Mouse (Mus musculus): ENCODE data around the gene Nell1.

Gene Nell1

DNA sequence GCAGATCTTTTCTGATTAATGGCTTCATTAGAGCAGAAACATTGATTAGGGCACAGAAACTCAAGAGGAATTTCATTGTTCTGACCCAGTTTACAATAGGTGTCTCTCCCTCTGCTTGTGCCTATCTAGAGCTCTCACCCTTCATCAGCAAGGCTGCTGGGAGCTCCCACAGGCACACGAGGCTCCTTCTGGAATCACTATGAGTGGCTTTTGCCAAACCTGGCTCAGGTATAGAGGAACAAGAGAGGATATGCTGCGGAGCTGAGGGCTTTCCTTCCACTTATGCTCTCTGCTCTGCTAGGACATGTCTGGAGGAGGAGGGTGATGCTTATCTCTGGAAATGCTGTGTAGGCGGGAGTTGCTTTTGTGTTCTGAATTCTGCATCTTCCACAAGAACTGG is 285.4 kb downstream of the Nell1 start:
- no peak for DNase-seq (ENCODE audit: low read depth, low spot score)

DNA sequence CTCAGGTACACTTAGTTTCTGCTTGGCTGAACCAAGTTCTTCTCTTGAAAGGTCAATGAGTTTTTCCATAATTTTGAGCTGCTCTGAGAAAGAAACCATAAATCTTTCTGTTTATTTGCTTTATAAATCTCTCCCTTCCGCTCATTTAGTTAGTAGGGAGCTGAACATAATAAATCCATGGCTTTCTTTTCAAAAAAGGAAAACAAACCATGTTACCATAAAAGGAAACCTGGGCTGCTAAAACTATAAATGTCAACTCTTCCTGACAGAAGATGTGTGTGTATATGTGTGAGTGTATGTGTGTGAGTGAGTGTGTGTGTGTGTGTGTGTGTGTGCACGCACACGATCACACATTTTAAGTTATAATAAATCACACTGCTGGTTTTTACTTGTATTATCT is 320.8 kb downstream of the Nell1 start:
- no peak for DNase-seq (ENCODE audit: low read depth, low spot score)

DNA sequence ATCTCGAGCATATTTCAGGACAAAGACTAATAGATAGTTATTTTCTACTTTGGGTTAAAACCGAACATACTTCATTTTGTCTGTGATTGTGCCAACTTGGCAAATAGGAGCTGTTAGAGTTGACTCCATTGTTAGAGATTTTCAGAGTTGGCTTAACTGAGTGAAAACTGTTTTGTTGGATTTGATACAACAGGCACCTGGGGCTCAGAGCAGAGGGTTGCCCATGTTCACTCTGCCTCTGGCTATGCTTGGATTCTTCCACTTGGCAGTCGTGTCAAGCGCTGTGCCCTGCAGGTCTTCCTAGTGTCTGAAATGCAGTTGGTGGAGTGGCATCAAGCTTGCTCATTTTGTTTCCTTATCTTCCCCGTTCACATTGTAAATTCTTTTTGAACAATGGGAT is 363.6 kb downstream of the Nell1 start:
- DNase-seq (ENCODE audit: low read depth, low spot score): no peak

DNA sequence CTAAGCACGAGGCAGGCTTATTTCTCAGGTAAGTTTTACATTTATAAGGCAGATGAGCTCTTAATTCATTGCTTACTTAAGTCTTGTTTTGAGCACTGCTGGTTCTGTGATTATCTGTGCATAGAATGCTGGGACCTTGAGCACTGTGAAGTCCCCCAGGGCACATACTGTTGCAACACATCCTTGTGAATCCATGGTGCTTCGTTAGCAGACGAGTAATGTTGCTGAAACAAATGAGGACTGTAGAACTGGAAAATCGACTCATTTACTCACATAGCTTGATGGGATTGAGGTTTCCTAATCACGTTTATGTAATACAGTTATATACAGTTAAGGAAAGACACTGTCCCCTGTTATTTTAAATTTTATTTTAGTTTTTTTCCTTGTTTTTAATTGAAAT is 364.1 kb downstream of the Nell1 start:
- DNase-seq (ENCODE audit: low read depth, low spot score): no peak

DNA sequence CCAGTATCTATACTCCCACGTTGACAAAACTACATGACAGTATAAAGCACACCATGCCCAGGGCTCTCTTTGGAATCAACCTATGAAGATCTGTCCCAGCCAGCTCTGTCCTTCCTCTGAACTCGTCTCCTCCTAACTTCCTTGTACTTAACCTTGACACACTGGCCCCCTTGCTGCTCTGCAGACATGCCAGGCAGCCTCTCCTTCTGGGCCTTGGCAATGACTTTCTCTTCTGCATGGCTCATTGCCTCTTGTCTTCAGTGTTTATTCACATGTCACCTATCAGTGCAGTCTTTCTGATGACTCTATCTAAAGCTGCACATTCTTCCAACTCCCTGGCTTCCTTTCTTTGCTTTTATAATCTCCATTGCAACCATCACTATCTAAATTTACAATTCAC is 376.9 kb downstream of the Nell1 start:
- no peak for DNase-seq (ENCODE audit: low read depth, low spot score)

DNA sequence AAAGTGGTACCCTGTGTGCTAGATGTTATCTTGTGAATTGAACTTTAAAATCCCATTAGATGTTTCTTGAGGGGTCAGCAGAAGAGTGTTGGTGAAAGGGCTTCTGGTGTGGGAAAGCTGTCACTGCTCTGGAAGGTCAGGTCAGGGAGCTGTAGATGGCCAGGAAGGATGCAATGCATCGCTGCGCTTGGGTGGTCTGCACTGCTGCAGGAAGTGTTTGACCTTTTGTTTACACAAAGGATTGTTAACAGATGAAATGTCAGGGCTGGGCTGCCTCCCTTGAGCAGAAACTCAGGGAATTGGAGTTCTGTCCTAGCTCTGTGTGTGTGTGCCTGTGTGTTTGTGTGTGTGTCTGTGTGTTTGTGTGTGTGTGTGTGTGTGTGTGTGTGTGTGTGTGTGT is 382.5 kb downstream of the Nell1 start:
- DNase-seq (ENCODE audit: low read depth, low spot score): no peak

DNA sequence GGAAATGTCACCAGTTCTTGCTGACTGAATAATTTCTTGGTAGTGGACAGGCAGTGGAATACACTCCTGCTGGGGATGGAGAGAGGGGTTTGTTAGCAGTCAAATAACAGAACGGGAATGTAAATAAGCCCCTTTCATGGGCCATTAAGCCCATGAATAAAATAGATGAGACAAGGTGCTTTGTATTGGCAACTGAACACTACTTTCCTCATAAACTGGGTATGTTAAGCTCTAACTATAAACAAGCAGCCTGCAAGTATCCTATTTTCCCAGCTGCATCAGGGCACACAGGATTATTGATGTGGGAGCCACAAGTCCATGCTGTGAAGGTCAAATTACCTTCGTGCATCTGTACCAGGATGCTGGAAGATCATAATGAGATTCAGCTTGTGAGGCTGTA is 387.4 kb downstream of the Nell1 start:
- DNase-seq (ENCODE audit: low read depth, low spot score): no peak

DNA sequence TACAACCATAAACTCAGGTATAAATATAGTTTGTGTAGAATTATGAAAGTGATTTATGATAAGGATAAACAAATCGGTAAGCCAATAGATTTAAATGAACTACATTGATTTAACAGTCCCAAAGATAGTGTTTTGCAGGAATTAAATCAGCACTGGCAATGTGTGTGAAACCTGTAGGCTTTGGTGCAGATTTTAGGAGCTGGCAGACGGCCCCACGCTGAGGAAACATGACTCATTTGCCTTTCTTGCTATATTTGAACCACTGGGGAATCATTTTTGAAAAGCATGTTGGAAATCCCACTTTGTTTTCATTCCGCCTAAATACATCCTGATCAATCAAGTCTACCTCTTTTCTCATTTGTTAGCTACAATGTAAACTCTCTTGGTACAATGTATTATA is 400.2 kb downstream of the Nell1 start:
- DNase-seq (ENCODE audit: low read depth, low spot score): no peak

DNA sequence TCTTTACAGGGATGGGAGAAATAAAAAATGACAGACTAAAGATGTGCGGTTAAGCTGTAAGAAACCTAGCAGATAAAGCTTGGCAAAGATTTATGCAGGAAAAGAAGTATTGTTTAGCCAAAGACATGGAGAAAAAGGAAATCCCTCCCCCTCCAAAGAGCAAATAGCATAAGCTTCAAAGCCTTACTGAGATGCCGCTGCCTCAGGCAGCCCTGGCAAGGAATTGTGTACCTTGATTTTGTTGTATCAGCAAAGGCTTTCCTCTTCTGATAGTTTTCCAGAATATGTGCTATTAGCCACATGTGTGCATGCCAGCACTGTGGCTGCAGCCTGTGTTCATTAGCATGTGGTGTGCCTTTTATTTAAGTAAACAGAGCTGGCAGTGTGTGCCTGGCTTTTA is 435.8 kb downstream of the Nell1 start:
- no peak for DNase-seq (ENCODE audit: low read depth, low spot score)

DNA sequence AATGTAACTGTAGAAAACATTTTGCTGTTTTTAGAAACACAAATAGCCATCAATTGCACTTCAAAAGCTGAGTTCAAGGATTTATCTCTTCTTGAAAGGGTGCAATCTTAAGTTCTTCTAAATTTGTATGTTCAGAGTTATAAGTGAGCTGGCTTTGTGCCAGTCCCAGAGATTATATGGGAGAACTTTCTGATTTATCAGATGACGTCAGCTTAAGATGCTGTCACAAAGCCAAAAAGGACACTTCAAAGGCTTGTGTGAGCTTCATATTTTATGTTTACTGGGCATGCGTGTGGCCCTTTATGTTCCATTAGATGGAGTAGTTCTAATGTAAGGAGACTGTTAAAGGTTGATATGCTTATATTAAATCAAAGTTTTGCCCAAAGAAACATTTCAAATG is 445.3 kb downstream of the Nell1 start:
- no peak for DNase-seq (ENCODE audit: low read depth, low spot score)

DNA sequence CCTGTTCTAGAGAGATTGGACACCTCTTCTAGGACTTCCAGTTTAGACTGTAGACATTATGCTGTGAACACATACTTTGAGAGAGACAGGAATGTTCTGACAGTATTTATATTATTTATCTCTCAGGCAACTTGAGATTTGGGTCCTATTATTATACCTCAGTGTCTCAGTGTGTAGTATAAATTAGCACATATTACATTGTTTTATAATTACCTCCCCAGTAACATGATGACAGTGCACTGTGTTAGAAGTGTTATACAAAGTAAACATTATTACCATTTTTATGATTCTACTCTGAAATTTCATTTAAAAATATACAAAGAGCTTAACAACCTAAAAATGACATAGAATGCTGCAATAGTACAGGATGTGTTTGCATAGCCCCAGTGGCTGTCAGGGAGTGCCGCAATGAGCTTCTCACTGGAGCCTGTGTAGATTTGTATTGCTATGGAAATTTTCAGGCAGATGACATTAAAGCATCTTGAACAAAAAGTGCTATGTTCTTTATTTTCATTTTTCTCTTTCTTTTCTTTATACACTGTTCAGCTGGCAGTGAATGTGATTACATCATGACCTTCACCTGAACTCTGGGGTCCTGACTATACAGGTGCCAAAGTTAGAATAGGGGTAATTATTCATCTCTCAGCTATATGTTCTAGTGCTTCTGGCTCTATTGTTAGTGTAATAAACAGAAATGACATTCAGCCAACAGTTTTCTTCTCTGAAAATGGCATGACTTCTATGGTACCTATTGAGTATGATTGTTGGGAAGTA is 447.9 kb downstream of the Nell1 start:
- no peak for DNase-seq (ENCODE audit: low read depth, low spot score)

DNA sequence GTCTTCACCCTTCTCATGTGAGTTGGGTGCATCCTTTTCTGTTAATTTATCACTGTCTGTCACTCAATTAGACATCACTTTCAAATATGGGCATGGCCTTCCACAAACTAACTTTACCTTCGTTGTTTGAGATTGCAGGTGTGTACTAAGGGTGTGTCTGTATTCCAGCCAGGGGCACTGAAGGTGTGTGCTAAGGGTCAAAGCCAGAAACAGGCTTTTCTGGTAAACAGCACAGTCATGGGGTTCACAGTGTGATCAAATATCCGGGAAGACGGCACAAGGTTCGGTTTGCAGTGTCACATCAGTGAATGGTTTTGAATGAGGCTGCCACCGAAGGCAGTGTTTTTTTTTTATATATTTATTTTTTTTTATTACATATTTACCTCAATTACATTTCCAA is 455.1 kb downstream of the Nell1 start:
- no peak for DNase-seq (ENCODE audit: low read depth, low spot score)

DNA sequence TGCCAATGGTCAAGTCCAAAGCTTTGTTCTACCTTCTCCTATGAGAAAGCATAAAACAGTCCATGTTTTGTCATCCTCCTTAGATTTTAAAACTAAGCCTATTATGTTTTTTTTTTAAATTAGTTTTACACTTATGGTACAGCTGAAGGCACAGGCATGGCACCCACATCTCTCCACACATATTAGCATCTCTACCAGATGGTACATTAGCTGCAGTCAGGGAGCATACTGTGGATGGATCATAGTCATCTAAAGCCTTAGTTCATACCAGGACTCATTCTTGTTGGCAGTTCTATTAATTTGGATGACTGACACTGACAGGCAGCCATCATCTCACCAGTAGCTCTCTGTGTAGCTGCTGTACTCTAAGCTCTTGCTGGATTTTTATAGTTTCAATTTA is 466.6 kb downstream of the Nell1 start:
- no peak for DNase-seq (ENCODE audit: low read depth, low spot score)

DNA sequence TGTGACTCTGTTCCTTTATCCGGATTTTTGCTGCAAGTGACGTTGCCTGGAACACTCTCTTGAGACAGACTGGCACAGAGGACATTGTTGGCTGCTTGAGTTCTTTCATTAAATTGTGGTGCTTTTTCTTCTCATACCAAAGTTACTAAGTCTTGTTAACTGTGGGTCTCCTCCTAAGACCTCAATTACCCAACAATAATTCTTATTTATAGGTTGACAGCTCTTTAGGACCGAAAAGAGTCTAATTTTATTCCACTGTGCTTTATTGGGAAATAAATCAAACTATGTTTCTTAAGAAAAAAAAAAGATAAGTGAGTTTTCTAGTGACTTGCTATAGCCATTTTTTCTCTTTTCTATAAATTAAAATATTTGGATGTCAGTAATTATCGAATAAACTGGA is 472.7 kb downstream of the Nell1 start:
- DNase-seq (ENCODE audit: low read depth, low spot score): no peak

DNA sequence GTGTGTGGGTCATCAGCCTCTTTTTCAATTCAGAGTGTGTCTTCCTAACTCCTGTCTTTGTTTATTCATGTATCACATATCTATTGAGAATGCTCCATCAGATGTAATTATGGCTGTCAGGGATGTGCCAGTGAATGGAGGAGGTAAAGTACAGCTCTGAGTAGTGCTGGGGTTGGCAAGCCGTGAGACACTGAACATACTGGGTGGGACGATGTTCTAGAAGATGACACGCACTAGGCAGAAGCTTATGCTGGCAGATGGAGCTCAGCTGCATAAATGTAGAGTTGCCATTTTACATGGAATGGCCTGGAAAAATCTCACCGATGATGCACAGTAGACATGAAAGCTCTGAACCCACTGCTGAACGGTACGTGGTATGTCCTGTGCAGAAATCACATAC is 493.1 kb downstream of the Nell1 start:
- no peak for DNase-seq (ENCODE audit: low read depth, low spot score)

DNA sequence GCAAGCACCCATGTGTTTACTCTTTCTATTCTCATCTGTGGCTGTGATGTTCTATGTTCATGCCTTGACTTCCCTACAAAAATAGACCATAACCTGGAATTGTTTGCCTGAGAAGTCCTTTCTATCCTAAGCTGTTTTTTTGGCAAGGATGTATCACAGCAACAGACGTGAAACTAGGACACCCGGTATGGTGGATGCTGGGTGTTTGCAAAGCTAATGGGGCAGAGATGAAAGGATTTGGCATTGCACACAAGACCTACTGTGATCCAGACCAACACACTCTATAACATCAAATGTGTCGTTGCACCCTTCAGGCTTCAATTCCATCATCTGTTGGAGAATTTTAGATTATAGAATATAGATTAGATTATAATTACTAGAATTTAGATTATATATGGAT is 495.9 kb downstream of the Nell1 start:
- DNase-seq (ENCODE audit: low read depth, low spot score): no peak

DNA sequence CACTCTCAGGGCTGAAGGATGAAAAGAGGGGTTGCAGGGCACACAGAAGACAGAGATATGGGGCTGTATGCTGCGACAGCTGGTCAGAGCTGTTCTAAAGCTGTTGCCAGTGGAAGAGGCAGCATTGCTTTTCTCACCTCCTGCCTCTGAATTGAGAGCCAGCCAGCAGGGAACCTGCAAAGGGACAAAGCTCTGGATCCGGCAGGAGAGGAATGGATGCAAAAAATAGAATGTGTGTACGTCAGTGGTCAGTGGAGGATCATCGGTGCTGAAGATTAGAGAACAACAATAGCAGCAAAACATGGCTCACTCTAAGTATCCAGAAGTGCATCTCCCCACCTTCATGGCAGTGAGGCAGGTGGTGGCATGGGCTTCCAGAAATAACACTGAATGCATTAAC is 507.3 kb downstream of the Nell1 start:
- DNase-seq (ENCODE audit: low read depth, low spot score): no peak

DNA sequence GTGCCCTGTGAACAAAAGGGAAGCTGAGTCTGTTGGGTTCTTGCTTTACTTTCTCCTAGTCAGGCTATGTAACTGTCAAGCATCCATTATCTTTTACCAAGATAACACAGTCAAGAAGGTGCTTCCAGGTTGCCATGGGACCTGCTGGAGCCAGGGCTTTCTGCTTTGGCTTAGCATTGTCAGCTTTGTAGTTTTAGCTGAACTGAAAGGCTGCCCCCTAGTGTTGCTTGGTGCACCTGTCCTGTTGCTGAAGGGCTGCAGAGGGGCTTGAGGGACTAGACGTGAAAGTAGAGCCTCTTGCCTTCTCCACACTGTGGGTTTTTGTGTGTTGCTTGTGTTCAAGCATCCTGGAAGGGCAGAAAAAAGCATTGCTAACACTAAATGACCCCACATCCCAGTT is 510.6 kb downstream of the Nell1 start:
- no peak for DNase-seq (ENCODE audit: low read depth, low spot score)

DNA sequence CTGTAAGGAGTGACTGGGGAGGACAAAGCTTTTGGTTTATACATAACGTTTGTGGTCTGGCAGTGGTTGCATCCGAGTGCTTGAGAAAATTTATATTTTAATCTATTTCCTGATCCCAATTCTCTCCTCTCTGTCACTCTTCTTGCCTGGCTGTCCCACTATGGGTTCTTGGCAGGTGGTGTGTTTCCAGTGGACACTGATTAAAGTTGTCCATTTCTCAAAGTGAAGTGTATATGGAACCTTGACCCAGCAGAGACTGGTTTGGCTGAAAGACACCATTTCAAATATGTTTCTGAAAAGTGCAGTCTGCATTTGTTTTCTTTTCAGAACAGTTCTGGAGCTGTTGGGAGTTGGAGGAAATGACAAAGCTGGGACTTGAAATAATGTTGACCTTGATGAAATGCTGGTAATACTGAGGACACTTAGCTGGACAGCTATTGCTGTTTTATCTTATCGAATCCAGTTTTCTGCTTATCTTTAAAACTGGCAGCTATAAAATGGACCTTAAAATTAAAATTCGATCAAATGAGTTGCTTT is 512.3 kb downstream of the Nell1 start:
- no peak for DNase-seq (ENCODE audit: low read depth, low spot score)

DNA sequence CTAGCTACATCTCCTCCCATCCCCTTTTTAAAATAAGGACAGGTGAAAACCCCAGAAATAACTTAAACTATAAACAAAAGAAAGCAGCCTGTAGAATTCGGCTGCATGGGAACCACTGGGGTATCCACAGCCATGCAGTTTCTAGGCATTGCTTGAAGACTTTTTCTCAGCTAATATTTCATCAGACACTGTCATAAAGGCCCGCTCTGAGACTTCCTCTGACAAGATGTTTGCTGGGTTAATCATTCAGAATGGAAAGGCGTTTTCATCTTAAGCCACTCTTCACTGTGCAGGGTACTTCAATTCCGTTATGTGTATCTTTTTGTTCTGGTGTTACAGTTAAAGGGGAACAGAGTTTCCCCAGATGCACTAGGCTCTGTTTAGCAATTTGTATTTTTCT is 526.9 kb downstream of the Nell1 start:
- DNase-seq (ENCODE audit: low read depth, low spot score): no peak

DNA sequence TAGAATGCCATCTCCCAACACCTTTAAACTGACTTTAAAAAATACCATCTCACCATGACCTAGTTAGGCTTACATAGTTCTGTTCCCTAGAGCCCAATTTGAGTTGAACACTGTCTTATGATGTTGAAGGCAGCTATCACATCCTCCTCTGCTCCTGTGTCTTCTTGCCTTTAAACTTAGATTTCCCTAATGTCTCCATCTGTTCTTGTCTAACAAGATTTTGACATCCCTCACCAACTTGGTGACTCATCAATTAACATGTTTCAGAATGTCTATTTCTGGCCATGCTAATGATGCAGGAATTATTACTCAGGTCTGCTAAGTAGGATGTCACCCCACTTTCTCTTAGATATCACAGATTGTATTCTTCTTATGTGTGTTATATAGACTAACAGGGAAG is 532.4 kb downstream of the Nell1 start:
- DNase-seq (ENCODE audit: low read depth, low spot score): no peak

DNA sequence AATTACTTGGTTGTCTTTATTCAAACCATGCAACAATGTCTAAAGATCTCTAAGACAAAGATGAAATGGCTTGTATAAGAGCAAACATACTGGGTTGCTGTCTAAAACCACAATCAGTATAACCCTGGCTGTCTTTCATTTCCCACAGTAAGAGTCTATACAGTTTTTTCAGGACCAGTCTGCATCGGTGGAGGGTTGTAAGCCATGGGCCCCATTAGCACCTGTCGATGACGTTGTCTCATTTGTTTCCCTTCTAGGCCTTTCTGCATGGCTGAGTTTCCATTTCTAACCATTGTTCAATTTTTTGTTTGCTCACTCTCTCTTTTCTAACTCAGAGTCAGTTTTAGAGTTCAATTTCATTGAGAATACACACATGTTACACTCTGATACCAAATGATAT is 540.2 kb downstream of the Nell1 start:
- DNase-seq (ENCODE audit: low read depth, low spot score): no peak

DNA sequence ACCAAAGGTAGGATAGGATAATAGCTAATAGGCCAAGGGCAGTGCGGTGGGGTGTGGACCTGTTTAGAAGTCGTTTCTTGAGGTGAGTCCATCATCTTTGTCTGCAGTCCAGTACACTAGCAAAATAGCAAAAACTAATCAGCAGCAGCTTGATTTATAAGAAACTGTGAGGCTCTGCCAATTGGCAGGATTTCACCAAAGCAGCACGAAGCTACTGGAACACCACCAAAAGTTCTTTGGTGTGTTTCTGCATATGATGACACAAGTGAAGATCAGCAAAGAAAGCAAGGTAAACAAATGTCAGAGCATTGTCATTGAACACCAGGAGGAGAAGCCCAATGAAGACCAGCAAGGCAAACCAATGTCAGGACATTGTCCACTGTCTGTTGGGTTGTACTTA is 542.0 kb downstream of the Nell1 start:
- no peak for DNase-seq (ENCODE audit: low read depth, low spot score)

DNA sequence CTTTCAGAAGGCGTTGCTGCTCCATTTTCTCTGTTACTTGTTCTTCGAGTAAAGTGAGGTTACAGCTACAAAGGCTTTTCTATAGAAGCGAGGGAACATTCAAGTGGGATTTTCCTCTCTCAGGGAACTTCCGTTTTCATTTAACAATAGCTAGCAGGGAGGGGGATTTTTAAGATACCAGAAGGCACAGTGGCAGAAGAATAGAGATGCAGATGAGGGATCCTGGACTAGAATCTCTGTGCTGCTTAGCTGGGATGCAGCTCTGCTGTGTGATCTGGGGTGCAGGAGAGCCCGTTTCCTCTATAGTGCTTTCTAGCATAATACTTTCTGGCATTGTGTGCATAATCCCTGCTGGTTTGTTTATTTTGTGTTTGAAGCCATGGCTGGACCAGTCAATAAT is 568.7 kb downstream of the Nell1 start:
- no peak for DNase-seq (ENCODE audit: low read depth, low spot score)

Data from A20 (cell line).